Mouse (Mus musculus): ENCODE results near the gene Gm20441. TPM values are rescaled to one million over a fixed set of nuclear protein-coding genes. Genes with fewer than 3 reads are reported as not detected.

Gm20441 gene
- polyA plus RNA-seq, 1 experiment = not detected

- Histone ChIP-seq H3K27ac (ENCODE audit: insufficient read depth, low read depth, low read length) (no peak overlapping the region), H3K4me1 (ENCODE audit: control insufficient read depth, insufficient read depth, low read length) (no peaks in the 10 kb centered on the region), H3K4me3 (ENCODE audit: insufficient read depth, low read depth, low read length) (no peak overlapping the region)
- 83% methylated on average over 5 of the region's 5 CpGs for WGBS
- TF ChIP-seq POLR2A (IDR thresholded peaks at IDR 0.05; ENCODE audit: insufficient read depth, low read depth, low read length) = no peak
- no peak for TF ChIP-seq CTCF (IDR thresholded peaks at IDR 0.05; ENCODE audit: insufficient read depth, low read depth, low read length)
Observed at GRCm38 (mm10) chr10:75819882-75820281, 39.1 kb upstream of the Gm20441 start.

GRCm38 (mm10) chr10:75818641-75819040, 37.9 kb upstream of the Gm20441 start:
- TF ChIP-seq POLR2A (IDR thresholded peaks at IDR 0.05; ENCODE audit: insufficient read depth, low read depth, low read length) (no peak), CTCF (IDR thresholded peaks at IDR 0.05; ENCODE audit: insufficient read depth, low read depth, low read length) (no peak)
- Histone ChIP-seq H3K4me3 (ENCODE audit: insufficient read depth, low read depth, low read length) (no peak overlapping the region), H3K27ac (ENCODE audit: insufficient read depth, low read depth, low read length) (no peak overlapping the region), H3K4me1 (ENCODE audit: control insufficient read depth, insufficient read depth, low read length) (no peaks in the 10 kb centered on the region)
- WGBS = 71% methylated on average over 10 of the region's 10 CpGs

GRCm38 (mm10) chr10:75804217-75804616, 23.5 kb upstream of the Gm20441 start:
- H3K4me3 ChIP-seq (ENCODE audit: insufficient read depth, low read depth, low read length) = no peak overlapping the region

GRCm38 (mm10) chr10:75798176-75798696, 17.5 kb upstream of the Gm20441 start, which contains the start of gene Gstt1:
TSS of gene Gstt1 (minus strand) at chr10:75798584.
- WGBS = 7% methylated on average over 18 of the region's 18 CpGs
- peak within 1 kb of the TSS; percentile 33 for H3K4me3 ChIP-seq (ENCODE audit: insufficient read depth, low read depth, low read length)
- no peak for TF ChIP-seq POLR2A (IDR thresholded peaks at IDR 0.05; ENCODE audit: insufficient read depth, low read depth, low read length)
- TF ChIP-seq CTCF (IDR thresholded peaks at IDR 0.05; ENCODE audit: insufficient read depth, low read depth, low read length) = no peak
- H3K27ac ChIP-seq (ENCODE audit: insufficient read depth, low read depth, low read length) = no peak within 1 kb of the TSS; the same call in 1 of the 2 replicates
- peaks cover 8% of the 10 kb centered on the region for H3K4me1 ChIP-seq (ENCODE audit: control insufficient read depth, insufficient read depth, low read length)

More at GRCm38 (mm10) chr10:75804217-75804616, 23.5 kb upstream of the Gm20441 start:
- no peaks in the 10 kb centered on the region for H3K4me1 ChIP-seq (ENCODE audit: control insufficient read depth, insufficient read depth, low read length)
- WGBS = 85% methylated on average over 2 of the region's 2 CpGs
- H3K27ac ChIP-seq (ENCODE audit: insufficient read depth, low read depth, low read length) = no peak overlapping the region
- TF ChIP-seq POLR2A (IDR thresholded peaks at IDR 0.05; ENCODE audit: insufficient read depth, low read depth, low read length) = no peak
- TF ChIP-seq CTCF (IDR thresholded peaks at IDR 0.05; ENCODE audit: insufficient read depth, low read depth, low read length) = no peak

GRCm38 (mm10) chr10:75797619-75798175, 16.9 kb upstream of the Gm20441 start:
- peaks cover 8% of the 10 kb centered on the region for H3K4me1 ChIP-seq (ENCODE audit: control insufficient read depth, insufficient read depth, low read length)
- peak overlapping the region; percentile 33 for H3K4me3 ChIP-seq (ENCODE audit: insufficient read depth, low read depth, low read length)
- TF ChIP-seq POLR2A (IDR thresholded peaks at IDR 0.05; ENCODE audit: insufficient read depth, low read depth, low read length) (no peak), CTCF (IDR thresholded peaks at IDR 0.05; ENCODE audit: insufficient read depth, low read depth, low read length) (no peak)
- no peak overlapping the region; the same call in 1 of the 2 replicates for H3K27ac ChIP-seq (ENCODE audit: insufficient read depth, low read depth, low read length)
- under 1% methylated on average over 12 of the region's 12 CpGs for WGBS

GRCm38 (mm10) chr10:75796731-75797516, 16.2 kb upstream of the Gm20441 start:
- H3K4me3 ChIP-seq (ENCODE audit: insufficient read depth, low read depth, low read length) = no peak overlapping the region
- TF ChIP-seq CTCF (IDR thresholded peaks at IDR 0.05; ENCODE audit: insufficient read depth, low read depth, low read length) = no peak
- no peak for TF ChIP-seq POLR2A (IDR thresholded peaks at IDR 0.05; ENCODE audit: insufficient read depth, low read depth, low read length)
- H3K27ac ChIP-seq (ENCODE audit: insufficient read depth, low read depth, low read length) = no peak overlapping the region
- H3K4me1 ChIP-seq (ENCODE audit: control insufficient read depth, insufficient read depth, low read length) = peaks cover 8% of the 10 kb centered on the region
- 48% methylated on average over 11 of the region's 11 CpGs for WGBS

- 47% methylated on average over 3 of the region's 3 CpGs for WGBS
- no peak overlapping the region for H3K27ac ChIP-seq (ENCODE audit: insufficient read depth, low read depth, low read length)
- peaks cover 8% of the 10 kb centered on the region for H3K4me1 ChIP-seq (ENCODE audit: control insufficient read depth, insufficient read depth, low read length)
- no peak overlapping the region for H3K4me3 ChIP-seq (ENCODE audit: insufficient read depth, low read depth, low read length)
- no peak for TF ChIP-seq POLR2A (IDR thresholded peaks at IDR 0.05; ENCODE audit: insufficient read depth, low read depth, low read length)
- TF ChIP-seq CTCF (IDR thresholded peaks at IDR 0.05; ENCODE audit: insufficient read depth, low read depth, low read length) = no peak
Observed at GRCm38 (mm10) chr10:75794880-75795279, 14.1 kb upstream of the Gm20441 start.

GRCm38 (mm10) chr10:75790773-75791172, 10.0 kb upstream of the Gm20441 start:
- Histone ChIP-seq H3K27ac (ENCODE audit: insufficient read depth, low read depth, low read length) (no peak overlapping the region), H3K4me1 (ENCODE audit: control insufficient read depth, insufficient read depth, low read length) (no peaks in the 10 kb centered on the region), H3K4me3 (ENCODE audit: insufficient read depth, low read depth, low read length) (no peak overlapping the region)
- TF ChIP-seq POLR2A (IDR thresholded peaks at IDR 0.05; ENCODE audit: insufficient read depth, low read depth, low read length) (no peak), CTCF (IDR thresholded peaks at IDR 0.05; ENCODE audit: insufficient read depth, low read depth, low read length) (no peak)
- 20% methylated on average over 7 of the region's 7 CpGs for WGBS

GRCm38 (mm10) chr10:75789841-75790240, 9.1 kb upstream of the Gm20441 start:
- H3K4me3 ChIP-seq (ENCODE audit: insufficient read depth, low read depth, low read length) = no peak overlapping the region
- no peak for TF ChIP-seq POLR2A (IDR thresholded peaks at IDR 0.05; ENCODE audit: insufficient read depth, low read depth, low read length)
- TF ChIP-seq CTCF (IDR thresholded peaks at IDR 0.05; ENCODE audit: insufficient read depth, low read depth, low read length) = no peak
- 96% methylated on average over 5 of the region's 5 CpGs for WGBS
- no peak overlapping the region for H3K27ac ChIP-seq (ENCODE audit: insufficient read depth, low read depth, low read length)
- no peaks in the 10 kb centered on the region for H3K4me1 ChIP-seq (ENCODE audit: control insufficient read depth, insufficient read depth, low read length)

Measured in olfactory bulb, adult 2 months (tissue).